Mouse (Mus musculus) hindbrain, embryonic 15.5 days (tissue): ENCODE measurements around the gene Pkm. TPM values are rescaled to one million over a fixed set of nuclear protein-coding genes. Genes with fewer than 3 reads are reported as not detected.

Experiments
- ATAC-seq: fragments of 200-750 bp; cut with Nextera tagmentation; 2 replicates; pipeline ENCODE4 v1.8.0; 2017; ENCODE audit warnings: low read depth, moderate number of reproducible peaks, moderate TSS enrichment; ENCODE audit not compliant: low FRiP score
- H3K27ac ChIP-seq: fragments of 300-500 bp; sonication (generic); replicated peaks from 2 replicates; pipeline ENCODE4 v1.5.1; 2015; ENCODE audit warnings: mild to moderate bottlenecking, inconsistent platforms
- H3K27me3 ChIP-seq: fragments of 300-500 bp; sonication (generic); 2 replicates; pipeline ENCODE4 v1.6.1; 2015; ENCODE audit warnings: control low read depth, inconsistent platforms
- H3K36me3 ChIP-seq: fragments of 300-500 bp; sonication (generic); 2 replicates; pipeline ENCODE4 v1.6.1; 2015; ENCODE audit warnings: control low read depth, inconsistent platforms
- H3K4me1 ChIP-seq: fragments of 300-500 bp; sonication (generic); replicated peaks from 2 replicates; pipeline ENCODE4 v1.6.1; 2015; ENCODE audit warnings: control low read depth, inconsistent platforms
- H3K4me2 ChIP-seq: fragments of 300-500 bp; sonication (generic); 2 replicates; pipeline ENCODE4 v1.6.1; 2015; ENCODE audit warnings: moderate library complexity, mild to moderate bottlenecking, inconsistent platforms
- H3K4me3 ChIP-seq: fragments of 300-500 bp; sonication (generic); 2 replicates; pipeline ENCODE4 v1.5.1; 2015; ENCODE audit warnings: mild to moderate bottlenecking, inconsistent platforms
- H3K9ac ChIP-seq: fragments of 300-500 bp; sonication (generic); 2 replicates; pipeline ENCODE4 v1.6.1; 2015; ENCODE audit warnings: inconsistent platforms
- H3K9me3 ChIP-seq: fragments of 300-500 bp; sonication (generic); 2 replicates; pipeline ENCODE4 v1.6.1; 2016; ENCODE audit warnings: control low read depth, inconsistent platforms
- WGBS: fragments of 180-500 bp; shearing (Covaris S2); methylation state at CpG from one replicate; pipeline ENCODE4 v1.1.7; 2015; 5-methylcytosine and 5-hydroxymethylcytosine counted together
- polyA plus RNA-seq: library from polyadenylated mRNA; unstranded; fragments of >200 nt; fragmentation: Nextera tagmentation; extraction: Ambion mirVana; gene quantifications from 2 replicates; pipeline ENCODE4 v1.2.1, GENCODE M21; 2015

Pkm gene
- polyA plus RNA-seq, 1 experiment from 2014 or later, result 1,018 TPM

- peaks cover 13% of the 10 kb centered on the region for H3K4me1 ChIP-seq
- peak overlapping the region; percentile 11; the same call in 1 of the 2 replicates for H3K27ac ChIP-seq
- H3K36me3 ChIP-seq, result no peaks in the 10 kb centered on the region
- WGBS, result 30% methylated on average over 9 of the region's 9 CpGs
- peak; percentile 78 for ATAC-seq
- no peaks in the 10 kb centered on the region for H3K9me3 ChIP-seq
- H3K9ac ChIP-seq, result peak overlapping the region; percentile 5; the same call in 1 of the 2 replicates
- H3K27me3 ChIP-seq, result no peaks in the 10 kb centered on the region
- H3K4me2 ChIP-seq, result peak overlapping the region; percentile 55
- H3K4me3 ChIP-seq, result peak overlapping the region; percentile 29
Measured at GRCm38 (mm10) chr9:59692145-59692544, 36.0 kb downstream of the Pkm start.

GRCm38 (mm10) chr9:59694571-59695450 is 38.6 kb downstream of the Pkm start:
- no peak overlapping the region for H3K27ac ChIP-seq
- H3K27me3 ChIP-seq, result no peaks in the 10 kb centered on the region
- 63% methylated on average over 16 of the region's 16 CpGs for WGBS

GRCm38 (mm10) chr9:59695451-59695813 is 39.3 kb downstream of the Pkm start:
- Histone ChIP-seq H3K36me3 (no peaks in the 10 kb centered on the region), H3K9ac (no peak overlapping the region), H3K4me3 (no peak overlapping the region), H3K27me3 (no peaks in the 10 kb centered on the region), H3K9me3 (no peaks in the 10 kb centered on the region), H3K4me2 (no peak overlapping the region), H3K4me1 (peaks cover 13% of the 10 kb centered on the region), H3K27ac (no peak overlapping the region)
- ATAC-seq, result 0 out of 2 replicates have a peak, but pooled peaks have one; percentile 9
- 48% methylated on average over 3 of the region's 3 CpGs for WGBS

More at GRCm38 (mm10) chr9:59694571-59695450, 38.6 kb downstream of the Pkm start:
- H3K4me1 ChIP-seq, result peaks cover 13% of the 10 kb centered on the region
- no peak overlapping the region for H3K4me3 ChIP-seq
- H3K9ac ChIP-seq, result no peak overlapping the region
- H3K9me3 ChIP-seq, result no peaks in the 10 kb centered on the region
- no peaks in the 10 kb centered on the region for H3K36me3 ChIP-seq
- no peak for ATAC-seq
- no peak overlapping the region for H3K4me2 ChIP-seq

- no peak overlapping the region for H3K9ac ChIP-seq
- no peak overlapping the region for H3K27ac ChIP-seq
- H3K4me3 ChIP-seq, result no peak overlapping the region
- WGBS, result 87% methylated on average over 3 of the region's 3 CpGs
- H3K36me3 ChIP-seq, result no peaks in the 10 kb centered on the region
- H3K4me2 ChIP-seq, result no peak overlapping the region
- peaks cover 12% of the 10 kb centered on the region for H3K4me1 ChIP-seq
- ATAC-seq, result no peak
- no peaks in the 10 kb centered on the region for H3K9me3 ChIP-seq
- H3K27me3 ChIP-seq, result no peaks in the 10 kb centered on the region
Measured at GRCm38 (mm10) chr9:59696381-59696780, 40.2 kb downstream of the Pkm start.

GRCm38 (mm10) chr9:59701094-59701493 is 44.9 kb downstream of the Pkm start:
- Histone ChIP-seq H3K4me1 (no peaks in the 10 kb centered on the region), H3K36me3 (no peaks in the 10 kb centered on the region), H3K27ac (no peak overlapping the region), H3K27me3 (no peaks in the 10 kb centered on the region), H3K9me3 (no peaks in the 10 kb centered on the region), H3K9ac (no peak overlapping the region), H3K4me2 (no peak overlapping the region), H3K4me3 (no peak overlapping the region)
- 62% methylated on average over 7 of the region's 7 CpGs for WGBS
- ATAC-seq, result no peak

GRCm38 (mm10) chr9:59703099-59703498 is 46.9 kb downstream of the Pkm start:
- Histone ChIP-seq H3K4me2 (no peak overlapping the region), H3K9ac (no peak overlapping the region), H3K27me3 (no peaks in the 10 kb centered on the region), H3K4me3 (no peak overlapping the region), H3K36me3 (no peaks in the 10 kb centered on the region), H3K9me3 (no peaks in the 10 kb centered on the region), H3K4me1 (no peaks in the 10 kb centered on the region), H3K27ac (no peak overlapping the region)
- no peak for ATAC-seq
- 75% methylated on average over 6 of the region's 6 CpGs for WGBS

- Histone ChIP-seq H3K9me3 (no peaks in the 10 kb centered on the region), H3K4me3 (no peak overlapping the region), H3K27me3 (no peaks in the 10 kb centered on the region), H3K27ac (no peak overlapping the region), H3K36me3 (no peaks in the 10 kb centered on the region), H3K4me2 (no peak overlapping the region), H3K4me1 (no peaks in the 10 kb centered on the region), H3K9ac (no peak overlapping the region)
- no peak for ATAC-seq
- 72% methylated on average over 10 of the region's 10 CpGs for WGBS
Measured at GRCm38 (mm10) chr9:59706850-59707825, 51.0 kb downstream of the Pkm start.

GRCm38 (mm10) chr9:59709225-59709624 is 53.1 kb downstream of the Pkm start:
- 82% methylated on average over 3 of the region's 3 CpGs for WGBS
- Histone ChIP-seq H3K36me3 (no peaks in the 10 kb centered on the region), H3K9me3 (no peaks in the 10 kb centered on the region), H3K9ac (no peak overlapping the region), H3K27me3 (no peaks in the 10 kb centered on the region), H3K4me2 (no peak overlapping the region), H3K4me3 (no peak overlapping the region), H3K27ac (no peak overlapping the region), H3K4me1 (no peaks in the 10 kb centered on the region)
- no peak for ATAC-seq

- H3K27me3 ChIP-seq, result no peaks in the 10 kb centered on the region
- no peak overlapping the region for H3K27ac ChIP-seq
- WGBS, result 84% methylated on average over 7 of the region's 7 CpGs
Measured at GRCm38 (mm10) chr9:59716275-59716898, 60.2 kb downstream of the Pkm start.

GRCm38 (mm10) chr9:59718237-59718636 is 62.1 kb downstream of the Pkm start:
- H3K36me3 ChIP-seq, result no peaks in the 10 kb centered on the region
- WGBS, result 72% methylated on average over 4 of the region's 4 CpGs
- no peak for ATAC-seq
- no peak overlapping the region for H3K4me3 ChIP-seq
- H3K9me3 ChIP-seq, result no peaks in the 10 kb centered on the region
- no peak overlapping the region for H3K27ac ChIP-seq
- no peak overlapping the region for H3K4me2 ChIP-seq
- no peak overlapping the region for H3K9ac ChIP-seq
- peaks cover 1% of the 10 kb centered on the region for H3K4me1 ChIP-seq
- no peaks in the 10 kb centered on the region for H3K27me3 ChIP-seq

More at GRCm38 (mm10) chr9:59716275-59716898, 60.2 kb downstream of the Pkm start:
- H3K9ac ChIP-seq, result no peak overlapping the region
- H3K9me3 ChIP-seq, result no peaks in the 10 kb centered on the region
- H3K36me3 ChIP-seq, result no peaks in the 10 kb centered on the region
- H3K4me3 ChIP-seq, result no peak overlapping the region
- no peak overlapping the region for H3K4me2 ChIP-seq
- no peak for ATAC-seq
- no peaks in the 10 kb centered on the region for H3K4me1 ChIP-seq

- Histone ChIP-seq H3K36me3 (no peaks in the 10 kb centered on the region), H3K4me3 (no peak overlapping the region), H3K27ac (no peak overlapping the region), H3K4me1 (peaks cover 15% of the 10 kb centered on the region), H3K9me3 (no peaks in the 10 kb centered on the region), H3K4me2 (no peak overlapping the region), H3K9ac (no peak overlapping the region), H3K27me3 (no peaks in the 10 kb centered on the region)
- WGBS, result 90% methylated on average over 5 of the region's 5 CpGs
- no peak for ATAC-seq
Measured at GRCm38 (mm10) chr9:59721144-59721543, 65.0 kb downstream of the Pkm start.
